Mouse (Mus musculus) myocyte (in vitro differentiated cells): Measurements from ENCODE around the gene Tbc1d16.

Experiments
- E2F4 ChIP-seq: IDR thresholded peaks from one replicate; pipeline ENCODE4 v1.6.1; 2011; ENCODE audit warnings: mild to moderate bottlenecking, control low read depth, moderate library complexity; ENCODE audit not compliant: insufficient read depth
- MAX ChIP-seq: IDR thresholded peaks from one replicate; pipeline ENCODE4 v1.6.1; 2011; ENCODE audit warnings: low read depth, mild to moderate bottlenecking, control low read depth
- POLR2A ChIP-seq: IDR thresholded peaks from one replicate; pipeline ENCODE4 v1.6.1; 2011; ENCODE audit warnings: low read depth, mild to moderate bottlenecking, control low read depth, moderate library complexity; ENCODE audit not compliant: insufficient read length
- POLR2AphosphoS2 ChIP-seq: IDR thresholded peaks from one replicate; pipeline ENCODE4 v1.6.1; 2011; ENCODE audit warnings: low read depth, control low read depth; ENCODE audit not compliant: insufficient read length
- REST ChIP-seq: IDR thresholded peaks from one replicate; pipeline ENCODE4 v1.6.1; 2011; ENCODE audit warnings: mild to moderate bottlenecking, control low read depth, moderate library complexity; ENCODE audit not compliant: insufficient read depth, insufficient read length
- TCF12 ChIP-seq: IDR thresholded peaks from one replicate; pipeline ENCODE4 v1.6.1; 2011; ENCODE audit warnings: mild to moderate bottlenecking, control low read depth; ENCODE audit not compliant: poor library complexity, insufficient read depth, severe bottlenecking
- TCF3 ChIP-seq: IDR thresholded peaks from one replicate; pipeline ENCODE4 v1.6.1; 2011; ENCODE audit warnings: low read depth, control low read depth; ENCODE audit not compliant: insufficient read length

GRCm38 (mm10) chr11:119189319-119189718, 39.0 kb downstream of the Tbc1d16 start:
- no peak for TF ChIP-seq POLR2A
- TF ChIP-seq REST, result no peak
- no peak for TF ChIP-seq E2F4
- TF ChIP-seq POLR2AphosphoS2, result no peak
- TF ChIP-seq MAX, result no peak
- TF ChIP-seq TCF3, result no peak
- no peak for TF ChIP-seq TCF12
